Mouse (Mus musculus): ENCODE data around the gene Ly6g5b.

Ly6g5b gene

DNA sequence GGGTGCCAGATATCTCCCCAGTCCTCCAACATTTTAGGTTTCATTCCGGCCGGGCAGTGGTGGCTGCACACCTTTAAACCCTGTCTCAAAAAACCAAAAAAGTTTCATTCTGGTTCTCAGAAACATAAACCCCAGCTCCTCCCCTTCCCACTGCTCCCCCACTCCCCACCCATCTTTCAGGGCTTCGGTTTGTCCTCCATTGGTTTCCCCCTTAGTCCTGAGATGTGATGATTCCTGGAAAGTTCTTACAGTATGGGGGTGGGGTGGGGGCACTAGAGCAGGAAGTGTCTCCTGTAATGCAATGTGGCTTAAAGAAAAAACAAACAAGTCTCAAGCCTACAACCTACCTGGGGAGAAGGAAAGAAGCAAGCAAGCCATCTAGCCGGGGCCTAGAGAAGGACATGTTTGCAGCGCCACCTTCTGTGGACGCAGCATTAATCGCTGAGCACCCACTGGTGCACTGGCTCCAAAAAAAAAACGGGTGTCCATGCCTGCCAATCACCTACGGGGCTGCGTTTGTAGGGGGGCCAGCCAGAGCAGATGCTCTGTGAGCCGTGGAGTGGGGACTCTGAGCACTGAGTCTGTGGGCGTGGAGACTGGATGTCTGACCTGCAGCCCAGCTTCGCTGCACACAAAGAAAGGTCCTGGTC, 9.4 kb downstream of the Ly6g5b start:
- peak; percentile 54 for DNase-seq (ENCODE audit: low read depth, low spot score)

- no peak for DNase-seq (ENCODE audit: low read depth, low spot score)
These were observed 10.5 kb downstream of the Ly6g5b start for GRCm38 (mm10) chr17:35104754-35105153.

DNA sequence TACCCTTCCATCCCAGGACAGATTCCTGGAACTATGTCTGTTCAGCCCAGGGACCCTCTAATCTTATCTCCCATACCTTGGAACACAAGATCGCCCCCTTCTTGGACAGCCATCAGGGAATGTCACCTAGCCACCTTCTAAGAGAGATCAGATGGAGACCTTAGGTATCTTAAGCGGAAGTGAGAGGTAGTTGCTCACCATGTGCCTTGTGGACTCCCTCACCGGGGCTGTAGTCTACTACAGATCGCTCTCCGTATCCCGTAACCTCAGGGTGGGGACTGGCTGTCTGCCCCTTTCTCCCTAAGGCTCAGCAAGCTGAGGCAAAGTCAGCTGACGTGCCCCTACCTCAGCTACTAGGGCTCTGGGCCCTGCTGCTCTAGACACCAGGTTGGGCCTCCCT, 11.1 kb downstream of the Ly6g5b start:
- no peak for DNase-seq (ENCODE audit: low read depth, low spot score)

DNA sequence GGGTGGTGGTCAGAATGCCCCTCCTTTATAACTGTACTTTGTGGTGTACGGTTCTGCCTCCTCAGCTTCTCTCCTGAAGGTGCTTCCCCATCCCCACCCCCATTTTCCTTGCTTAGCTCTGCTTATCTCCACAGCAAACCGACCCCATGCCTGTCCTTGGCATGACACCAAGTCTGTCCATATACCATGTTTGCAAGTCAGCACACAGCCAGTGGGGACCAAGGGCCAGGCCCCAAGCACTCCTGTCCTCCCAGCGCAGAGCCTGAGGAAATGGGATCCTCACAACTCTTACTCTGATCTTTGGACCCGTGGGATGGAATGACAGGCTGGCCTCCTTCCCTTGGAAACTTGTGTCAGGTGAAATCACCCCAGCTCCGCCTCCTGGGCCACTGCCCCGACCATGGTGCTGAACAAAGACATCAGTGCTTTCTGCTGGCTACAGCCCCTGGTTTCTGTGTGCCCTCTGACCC, 12.0 kb downstream of the Ly6g5b start:
- DNase-seq (ENCODE audit: low read depth, low spot score), result no peak

GRCm38 (mm10) chr17:35102299-35102698, 12.9 kb downstream of the Ly6g5b start:
- no peak for DNase-seq (ENCODE audit: low read depth, low spot score)

- no peak for DNase-seq (ENCODE audit: low read depth, low spot score)
These were observed 14.1 kb downstream of the Ly6g5b start for GRCm38 (mm10) chr17:35101161-35101560.

GRCm38 (mm10) chr17:35100196-35100765, 14.9 kb downstream of the Ly6g5b start:
- no peak for DNase-seq (ENCODE audit: low read depth, low spot score)

DNA sequence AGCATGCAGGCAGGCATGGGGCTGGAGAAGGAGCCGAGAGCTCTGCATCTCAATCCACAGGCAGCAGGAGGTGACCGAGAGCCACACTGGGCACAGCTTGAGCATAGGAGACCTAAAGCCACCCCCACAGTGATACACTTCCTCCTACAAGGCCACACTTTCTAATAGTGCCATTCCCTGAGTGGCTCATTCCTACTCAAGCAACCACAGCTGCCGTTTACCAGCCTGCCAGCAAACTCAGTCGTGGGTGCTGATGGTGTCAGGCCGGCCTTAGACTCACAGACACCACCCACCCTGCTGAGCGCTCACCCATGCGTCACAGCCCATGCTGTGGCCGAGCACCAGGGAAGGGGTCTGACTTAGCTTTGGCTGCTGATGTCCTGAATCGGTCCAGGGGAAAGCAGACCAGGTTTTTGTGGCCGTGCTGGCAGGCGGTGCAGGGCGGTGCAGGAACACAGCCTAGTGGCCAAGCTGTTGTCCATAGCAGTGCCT, 18.0 kb downstream of the Ly6g5b start:
- DNase-seq (ENCODE audit: low read depth, low spot score), result no peak

DNA sequence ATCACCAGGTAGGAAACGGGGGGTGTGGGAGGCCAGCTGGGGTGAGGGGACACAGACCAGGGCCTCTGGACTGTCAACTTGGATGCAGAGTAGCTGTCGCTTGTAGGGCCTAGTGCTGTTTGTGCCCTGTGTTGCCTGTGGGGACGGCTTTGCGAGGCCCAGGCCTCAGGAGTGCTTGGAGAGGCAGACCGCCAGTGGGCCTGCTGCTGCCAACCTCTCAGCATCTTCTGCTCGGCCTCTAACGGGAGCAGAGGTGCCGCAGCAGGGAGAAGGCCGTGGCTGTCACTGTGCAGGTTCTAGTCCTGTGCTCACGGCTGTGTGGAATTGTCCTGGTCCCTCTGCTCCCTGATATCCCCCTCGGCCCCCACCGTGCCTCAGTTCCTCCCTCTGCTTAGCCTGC, 18.6 kb downstream of the Ly6g5b start:
- no peak for DNase-seq (ENCODE audit: low read depth, low spot score)

DNA sequence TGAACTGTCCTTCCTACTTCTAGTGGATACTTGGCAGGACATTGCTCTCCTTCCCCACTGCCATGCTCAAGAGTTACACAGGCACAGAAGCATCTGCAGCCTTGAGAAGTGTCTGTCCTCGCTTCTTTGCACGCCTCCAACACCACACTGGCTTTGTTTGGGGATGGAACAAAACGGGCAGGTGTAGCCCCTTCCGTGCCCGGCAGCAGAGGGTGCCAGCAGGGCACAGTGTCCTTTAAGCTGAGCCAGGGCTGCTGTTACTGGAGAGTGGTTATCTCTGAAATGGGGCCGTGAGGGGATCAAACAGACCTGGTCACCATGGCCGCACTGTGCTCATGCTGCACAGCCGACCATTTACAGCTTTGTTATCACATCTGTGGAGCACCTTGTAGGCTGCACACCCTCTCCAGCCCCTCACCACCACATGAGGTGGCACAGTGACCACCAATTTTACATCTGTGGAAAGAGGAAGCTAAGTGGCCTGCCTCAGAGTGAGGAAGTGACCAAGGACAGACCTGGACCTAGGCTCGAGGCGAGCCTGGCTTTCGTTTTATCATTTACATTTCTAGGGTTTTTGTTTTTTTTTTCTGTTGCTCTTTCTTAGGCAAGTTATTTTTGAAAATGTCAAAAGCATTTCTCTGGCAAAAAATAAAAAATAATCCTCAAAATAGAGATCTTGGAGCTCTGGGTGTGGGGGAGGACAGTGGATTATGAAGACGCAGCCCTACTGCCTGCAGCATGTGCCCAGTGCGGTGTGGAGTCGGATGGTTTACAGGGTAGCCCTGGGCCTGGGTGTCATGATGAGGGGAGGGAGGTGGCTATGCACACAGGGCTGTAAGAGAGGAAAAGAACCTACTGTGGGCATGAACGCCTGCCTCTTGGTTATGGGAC, 20.5 kb downstream of the Ly6g5b start:
- DNase-seq (ENCODE audit: low read depth, low spot score), result no peak

DNA sequence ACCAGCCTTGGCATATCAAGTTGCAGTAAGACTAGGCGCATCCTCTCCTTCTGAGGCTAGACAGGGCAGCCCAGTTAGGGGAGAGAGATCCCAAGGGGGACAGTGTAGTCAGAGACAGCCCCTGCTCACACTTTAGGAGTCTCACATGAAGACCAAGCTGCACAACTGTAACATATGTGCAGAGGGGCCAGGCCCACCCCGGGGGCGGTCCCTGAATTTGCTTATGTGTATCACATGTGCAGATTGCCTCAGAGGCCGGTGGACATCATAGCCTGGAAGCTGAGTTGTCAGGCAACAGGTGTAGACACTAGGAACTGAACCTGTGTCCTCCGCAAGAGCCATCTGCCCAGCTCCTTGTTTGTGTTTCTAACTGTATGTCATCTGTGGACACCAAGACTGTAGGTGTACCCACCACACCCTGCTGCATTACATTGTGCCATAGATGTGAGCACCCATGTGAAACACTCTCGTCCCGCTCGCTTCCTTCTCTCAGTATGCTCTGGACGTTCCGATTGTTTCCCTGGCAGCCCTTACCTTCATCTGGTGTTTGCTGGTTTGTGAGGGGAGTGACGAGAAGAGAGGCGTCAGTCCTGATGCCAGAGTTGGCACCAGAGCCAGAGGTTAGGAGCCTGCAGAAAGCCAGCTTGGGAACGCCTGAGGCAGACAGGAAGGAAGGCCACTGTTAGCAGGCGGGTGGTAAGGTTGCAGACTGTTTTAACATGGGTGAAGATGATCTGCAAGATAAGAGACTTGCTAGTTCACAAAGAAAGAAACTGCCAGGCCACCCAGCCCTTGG, 22.6 kb downstream of the Ly6g5b start:
- no peak for DNase-seq (ENCODE audit: low read depth, low spot score)

DNA sequence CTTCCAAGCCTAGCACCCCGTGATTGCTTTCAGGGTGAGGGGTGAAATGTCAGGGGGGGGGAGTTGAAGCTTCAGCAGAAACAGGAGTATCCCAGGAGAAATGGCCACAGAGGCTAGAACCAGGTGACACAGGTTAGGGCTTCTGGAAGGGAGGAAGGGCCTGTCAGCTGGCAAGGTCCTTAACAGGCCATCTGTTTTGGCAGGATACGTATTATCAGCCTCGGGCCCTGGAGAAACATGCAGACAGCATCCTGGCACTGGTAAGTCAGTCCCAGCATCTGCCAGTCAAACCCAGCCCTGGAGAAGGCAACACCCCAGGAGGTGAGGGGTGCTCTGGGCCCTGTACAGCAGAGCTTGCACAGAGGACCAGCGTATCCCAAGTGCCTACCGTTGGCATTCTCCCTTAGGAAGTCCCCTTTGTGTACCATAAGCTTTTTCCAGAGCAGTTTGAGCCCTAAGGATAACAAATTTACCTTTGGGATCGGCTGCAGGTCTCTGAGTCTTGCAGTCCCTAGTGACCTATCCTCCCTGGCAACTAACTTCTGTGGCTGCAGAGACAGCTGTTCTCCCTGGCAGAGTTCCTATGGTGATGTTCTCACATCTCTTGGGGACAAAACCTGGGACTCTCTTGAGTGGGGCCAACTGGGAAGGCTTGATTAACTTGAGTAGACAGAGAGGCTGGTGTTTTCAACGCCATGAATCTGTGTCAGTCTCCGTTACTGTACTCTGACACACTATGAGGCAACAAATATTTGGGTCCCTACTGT, 24.9 kb downstream of the Ly6g5b start:
- no peak for DNase-seq (ENCODE audit: low read depth, low spot score)

GRCm38 (mm10) chr17:35088825-35089644, 26.2 kb downstream of the Ly6g5b start, which contains the start of gene Abhd16a:
TSS of gene Abhd16a (plus strand) at chr17:35089263.
- peak; percentile 93 for DNase-seq (ENCODE audit: low read depth, low spot score)

DNA sequence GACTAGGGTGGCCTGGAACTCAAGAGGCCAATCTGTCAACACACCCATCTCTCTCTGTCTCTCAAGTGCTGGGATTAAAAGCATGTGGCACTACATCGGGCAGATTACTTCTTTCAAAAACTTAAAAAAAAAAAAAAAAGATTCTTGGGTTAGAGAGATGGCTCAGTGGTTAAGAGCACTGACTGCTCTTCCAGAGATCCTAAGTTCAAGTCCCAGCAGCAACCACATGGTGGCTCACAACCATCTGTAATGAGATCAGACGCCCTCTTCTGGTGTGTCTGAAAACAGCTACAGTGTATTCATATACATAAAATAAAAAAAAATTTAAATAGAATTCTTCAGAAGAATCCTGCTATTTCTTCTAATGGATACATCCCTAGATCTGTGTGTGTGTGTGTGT, 27.1 kb downstream of the Ly6g5b start:
- DNase-seq (ENCODE audit: low read depth, low spot score), result peak; percentile 48

DNA sequence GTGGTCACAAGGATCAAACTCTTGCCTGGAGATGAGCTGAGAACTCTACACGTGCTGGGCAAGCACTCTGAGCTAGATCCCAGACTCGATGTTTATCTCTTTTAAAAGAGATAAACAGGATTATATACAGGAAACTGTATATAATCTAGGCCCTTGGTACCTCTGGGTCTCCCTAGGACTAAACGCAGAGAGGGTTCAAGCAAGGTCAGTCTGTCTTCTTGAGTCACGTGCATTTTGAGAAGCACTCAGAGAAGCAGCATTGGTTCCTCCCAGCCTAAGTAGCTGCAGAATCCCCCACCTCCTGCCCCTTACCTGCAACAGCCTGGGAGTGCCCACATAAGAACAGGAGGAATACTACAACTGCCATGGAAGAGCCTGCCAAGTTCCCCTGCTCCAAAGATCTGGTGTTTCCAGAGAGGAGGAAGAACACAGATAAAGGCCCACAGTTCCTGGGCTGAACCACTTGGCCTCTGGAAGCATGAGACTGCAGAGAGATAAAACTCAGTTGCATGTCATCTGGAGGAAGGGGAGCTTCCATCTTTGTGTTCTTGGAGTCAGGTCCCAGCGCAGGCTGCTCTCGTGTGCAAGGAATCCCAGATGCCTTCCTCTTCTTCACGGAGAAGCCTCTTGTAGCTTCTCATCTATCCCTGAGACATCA, 29.9 kb downstream of the Ly6g5b start, which contains the start of gene Ly6g6f:
TSS of gene Ly6g6f (minus strand) at position 403 of the 658 bp plus-strand sequence.
- no peak for DNase-seq (ENCODE audit: low read depth, low spot score)

DNA sequence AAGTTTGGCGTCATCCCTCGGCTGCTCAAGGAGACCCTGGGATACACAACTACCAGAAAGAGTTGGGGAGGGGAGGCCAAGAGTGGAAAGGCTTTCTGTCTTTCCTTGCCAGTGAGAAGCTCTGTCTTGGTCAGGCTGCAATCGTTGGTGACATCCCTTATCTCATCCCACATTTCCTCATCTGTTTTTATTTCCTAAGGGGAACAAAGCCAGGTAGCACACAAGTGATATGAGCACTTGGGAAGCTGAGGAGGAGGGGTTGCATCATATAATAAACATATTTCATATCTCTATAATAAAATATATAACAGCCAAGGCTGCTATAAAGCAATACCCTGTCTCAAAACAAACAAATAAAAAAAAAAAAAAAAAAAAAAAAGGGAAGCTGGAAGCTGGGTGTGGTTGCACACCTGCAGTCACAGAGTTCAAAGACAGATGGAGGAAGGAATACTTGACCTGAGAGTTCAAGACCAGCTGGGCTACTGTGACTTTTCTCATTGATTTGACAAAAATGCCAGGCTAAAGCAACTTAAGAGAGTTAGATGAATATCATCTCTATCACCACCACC, 31.2 kb downstream of the Ly6g5b start:
- no peak for DNase-seq (ENCODE audit: low read depth, low spot score)

DNA sequence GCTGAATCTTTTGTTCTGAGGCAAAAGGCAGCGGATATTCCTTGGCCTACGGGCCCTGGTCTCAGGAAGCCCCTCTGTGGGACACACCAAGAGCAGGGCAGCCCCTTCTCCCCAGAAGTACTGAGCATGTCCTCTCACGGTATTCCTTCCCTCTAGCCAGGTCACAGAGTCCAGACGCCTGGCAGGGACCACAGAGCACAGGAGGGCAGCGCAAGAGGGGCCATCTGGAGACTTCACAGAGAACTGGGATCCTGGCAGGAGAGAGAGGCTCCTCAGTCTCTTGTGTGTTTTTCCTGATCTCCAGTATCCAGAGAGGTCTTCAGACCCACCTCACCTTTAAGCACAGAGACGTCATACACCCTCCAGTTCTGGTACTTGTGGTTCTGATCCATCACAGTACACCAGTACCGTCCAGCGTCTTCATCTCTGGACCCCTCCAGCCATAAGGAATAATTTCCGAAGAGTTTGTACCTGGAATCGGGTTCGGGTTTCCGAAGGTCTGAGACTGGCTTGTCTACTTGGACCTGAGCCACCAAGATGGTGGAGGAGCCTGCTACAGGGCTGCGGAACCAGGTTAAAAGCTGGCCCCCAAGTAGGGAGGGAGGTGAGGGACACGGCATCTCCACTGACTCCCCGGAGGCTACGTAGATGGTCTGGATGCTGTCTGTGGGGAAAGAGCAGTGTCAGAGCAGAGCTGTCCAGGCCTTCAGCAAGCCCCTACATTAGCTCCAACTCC, 32.2 kb downstream of the Ly6g5b start:
- no peak for DNase-seq (ENCODE audit: low read depth, low spot score)

DNA sequence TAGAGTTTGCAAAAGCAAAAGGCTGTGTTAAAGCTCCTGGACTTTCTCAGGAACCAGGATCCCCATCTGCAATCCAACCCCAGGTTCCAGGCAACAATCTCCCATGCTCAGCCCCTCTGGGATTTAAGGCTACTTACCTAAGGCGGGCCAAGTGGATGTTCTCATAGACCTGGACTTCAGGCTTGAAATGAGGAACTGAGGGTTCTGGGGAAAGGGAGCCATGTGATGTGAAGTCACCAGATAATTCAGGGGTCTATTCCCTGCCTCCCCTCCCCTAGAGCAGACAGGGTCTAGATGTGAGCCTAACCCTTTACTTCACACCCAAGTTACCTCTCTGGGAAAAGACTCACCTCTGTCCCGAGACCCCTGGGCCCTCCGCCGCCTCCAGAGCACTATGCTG, 34.5 kb downstream of the Ly6g5b start:
- no peak for DNase-seq (ENCODE audit: low read depth, low spot score)
